Mouse (Mus musculus): ENCODE data around the gene Nt5c2. TPM values are rescaled to one million over a fixed set of nuclear protein-coding genes. Genes with fewer than 3 reads are reported as not detected.

Gene Nt5c2
- total RNA-seq, 2 experiments from 2014 or later: 73.7 to 82.1 TPM

DNA sequence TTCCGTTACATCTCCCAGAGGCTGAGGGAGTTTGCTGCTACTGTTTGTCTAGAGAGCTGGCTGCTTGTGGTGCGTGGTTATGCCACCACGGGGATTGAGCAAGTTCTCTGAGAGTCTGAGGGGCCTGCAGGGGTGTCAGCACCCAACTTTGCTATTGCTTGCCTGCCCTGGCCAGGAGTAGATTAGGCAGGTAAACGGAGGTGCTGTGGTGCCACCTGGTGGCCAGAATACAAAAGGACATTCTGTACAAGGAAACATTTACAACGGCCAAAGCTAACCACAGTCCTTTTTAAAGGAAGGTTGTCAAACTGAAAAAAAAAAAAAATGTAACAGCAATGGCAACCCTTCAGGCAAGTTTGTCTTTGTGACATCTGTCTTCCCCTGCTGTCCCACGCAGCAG is 145.4 kb downstream of the Nt5c2 start:
- peak; percentile 81 to 82 for DNase-seq (ENCODE audit: extremely low spot score in 1 of 2, low spot score in 2 of 2)
- intact Hi-C loops (cut with DNase I): loop anchor here (1.0 to 5.0 kb wide), 3 partner anchors 108 to 199 kb away; partner anchors contain the start of genes Borcs7 and Cnnm2
- Histone ChIP-seq H3K4me3 (no peak overlapping the region), H3K27ac (no peak overlapping the region)
- peak; percentile 89 for TF ChIP-seq CTCF (IDR thresholded peaks at IDR 0.05)

DNA sequence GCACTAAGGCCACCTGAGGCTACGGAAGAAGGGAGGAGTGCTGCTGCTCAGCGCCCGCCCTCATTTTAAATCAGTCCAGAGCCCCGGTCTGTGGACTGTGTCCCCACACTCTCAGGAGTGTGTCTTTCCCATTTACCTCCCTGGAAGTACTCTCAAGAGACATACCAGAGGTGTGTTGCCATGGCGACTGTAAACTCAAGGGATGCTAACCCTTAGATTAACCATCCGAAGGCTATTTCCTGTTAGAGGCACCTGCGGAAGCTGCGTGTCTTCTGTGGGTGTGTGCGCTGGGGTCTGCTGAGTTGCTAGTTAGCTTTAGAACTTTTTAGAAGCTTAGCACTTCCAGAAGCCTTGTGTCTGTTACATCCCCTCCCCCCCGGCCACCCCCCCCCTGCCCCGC is 145.9 kb downstream of the Nt5c2 start:
- no peak overlapping the region for H3K27ac ChIP-seq
- intact Hi-C loops (cut with DNase I): loop anchor here (1.0 to 5.0 kb wide), 3 partner anchors 108 to 198 kb away; partner anchors contain the start of genes Borcs7 and Cnnm2
- DNase-seq (ENCODE audit: extremely low spot score in 1 of 2, low spot score in 2 of 2): no peak
- no peak overlapping the region for H3K4me3 ChIP-seq
- TF ChIP-seq CTCF (IDR thresholded peaks at IDR 0.05): no peak

DNA sequence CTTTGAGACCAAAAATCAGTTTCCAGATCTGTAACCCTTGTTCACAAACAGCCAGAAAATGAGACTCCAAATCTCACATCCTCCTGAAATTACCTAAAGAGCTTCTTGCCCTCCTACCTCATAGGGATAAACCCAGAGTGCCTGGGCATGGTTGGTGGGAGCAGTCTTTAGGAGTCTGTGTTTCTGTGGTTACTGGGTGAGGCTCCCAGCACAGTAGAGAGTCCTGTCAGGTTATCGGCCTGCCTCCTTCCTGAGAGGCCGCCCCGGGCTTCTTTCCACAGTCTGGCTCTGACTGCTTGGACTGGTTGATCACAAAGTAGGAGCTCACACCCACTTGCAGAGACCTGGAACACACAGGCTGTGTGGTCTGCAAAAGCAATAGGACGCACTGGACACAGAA is 149.6 kb downstream of the Nt5c2 start:
- Histone ChIP-seq H3K4me3 (no peak overlapping the region), H3K27ac (no peak overlapping the region)
- intact Hi-C loops (cut with DNase I): loop anchor here (5.0 kb wide), 1 partner anchor 178 kb away; the partner anchor contains the start of gene Borcs7
- DNase-seq (ENCODE audit: extremely low spot score in 1 of 2, low spot score in 2 of 2): no peak
- TF ChIP-seq CTCF (IDR thresholded peaks at IDR 0.05): no peak

DNA sequence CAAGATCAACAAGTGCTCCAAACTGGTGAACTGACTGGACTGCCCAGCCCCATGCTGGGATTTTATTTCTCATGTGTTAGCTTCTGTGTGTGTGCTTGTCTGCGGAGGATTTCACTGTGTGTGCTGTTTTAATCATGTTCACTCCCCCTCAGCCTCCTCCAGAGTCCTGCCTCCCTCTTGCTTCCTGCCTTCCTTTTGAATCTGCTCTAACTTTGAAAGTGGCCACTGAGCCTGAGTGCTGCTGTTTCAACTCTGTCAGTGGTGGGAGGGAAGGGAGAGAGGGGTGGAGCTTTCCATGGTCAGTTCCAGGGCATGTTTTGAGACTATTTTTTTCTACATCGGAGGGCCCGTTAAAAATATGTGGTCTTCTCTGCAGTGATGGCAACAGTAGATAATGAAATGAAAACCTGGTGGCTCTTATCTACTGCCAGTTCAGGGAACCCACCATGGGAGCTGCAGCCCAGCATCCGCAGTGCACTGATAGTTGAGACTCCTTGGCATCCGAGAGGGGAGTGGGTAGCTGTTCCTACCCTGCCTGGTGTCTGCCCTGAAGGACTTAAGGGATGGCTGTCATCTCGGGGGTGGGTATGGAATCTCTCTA is 150.1 kb downstream of the Nt5c2 start:
- Histone ChIP-seq H3K4me3 (no peak overlapping the region), H3K27ac (no peak overlapping the region)
- no peak for TF ChIP-seq CTCF (IDR thresholded peaks at IDR 0.05)
- intact Hi-C loops (cut with DNase I): loop anchor here (5.0 kb wide), 1 partner anchor 178 kb away; the partner anchor contains the start of gene Borcs7
- no peak for DNase-seq (ENCODE audit: extremely low spot score in 1 of 2, low spot score in 2 of 2)

DNA sequence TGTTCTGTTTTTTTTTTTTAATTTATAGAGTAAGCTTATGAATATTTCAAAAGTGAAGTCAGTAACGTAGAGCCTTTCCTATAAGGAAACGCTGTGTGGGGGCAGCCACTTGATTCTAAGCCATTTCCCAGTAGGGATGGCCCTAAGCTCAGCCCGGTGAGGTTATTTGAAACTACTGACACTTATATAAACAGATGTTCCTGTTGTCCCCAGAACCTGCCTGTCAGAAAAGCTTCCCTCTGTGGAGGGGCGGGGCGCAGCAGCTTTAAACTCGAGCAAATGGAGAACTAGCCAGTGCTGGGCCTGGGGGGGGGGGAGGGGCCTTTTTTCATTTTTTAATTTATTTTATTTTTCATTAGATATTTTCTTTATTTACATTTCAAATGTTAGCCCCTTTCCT is 150.9 kb downstream of the Nt5c2 start:
- intact Hi-C loops (cut with DNase I): no loop called here
- Histone ChIP-seq H3K27ac (no peak overlapping the region), H3K4me3 (no peak overlapping the region)
- no peak for DNase-seq (ENCODE audit: extremely low spot score in 1 of 2, low spot score in 2 of 2)
- no peak for TF ChIP-seq CTCF (IDR thresholded peaks at IDR 0.05)

DNA sequence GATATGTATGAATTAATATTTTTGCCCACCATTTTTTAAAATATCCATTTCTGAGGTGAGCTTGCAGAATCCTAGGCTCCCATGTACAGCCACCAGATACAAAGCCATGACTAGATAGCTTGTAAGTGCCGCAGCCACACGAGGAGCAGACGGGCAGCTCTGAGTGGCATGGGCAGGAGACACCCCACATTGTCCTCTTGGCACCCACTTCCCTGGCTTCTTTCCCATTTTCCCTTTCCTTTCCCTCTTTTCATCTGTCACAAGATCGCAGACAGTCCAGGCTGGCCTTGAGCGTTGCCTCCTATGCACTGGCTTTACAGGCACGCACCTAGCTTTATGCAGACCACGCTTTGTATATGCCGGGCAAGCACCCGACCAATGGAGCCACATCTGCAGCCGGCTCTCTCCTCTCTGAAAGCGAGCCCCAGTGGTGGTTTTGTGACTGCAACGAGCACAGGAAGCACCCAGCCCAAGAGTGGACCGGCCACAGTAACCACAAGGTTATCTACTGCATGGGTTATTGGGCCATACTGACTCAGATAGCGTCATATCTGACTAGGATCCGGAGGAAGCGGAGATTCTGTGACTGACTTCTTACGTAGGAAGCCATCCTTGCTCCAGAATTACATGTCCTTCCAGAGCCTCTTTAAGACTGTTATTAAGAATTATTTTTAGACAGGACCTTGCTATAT is 151.6 kb downstream of the Nt5c2 start:
- TF ChIP-seq CTCF (IDR thresholded peaks at IDR 0.05): no peak

DNA sequence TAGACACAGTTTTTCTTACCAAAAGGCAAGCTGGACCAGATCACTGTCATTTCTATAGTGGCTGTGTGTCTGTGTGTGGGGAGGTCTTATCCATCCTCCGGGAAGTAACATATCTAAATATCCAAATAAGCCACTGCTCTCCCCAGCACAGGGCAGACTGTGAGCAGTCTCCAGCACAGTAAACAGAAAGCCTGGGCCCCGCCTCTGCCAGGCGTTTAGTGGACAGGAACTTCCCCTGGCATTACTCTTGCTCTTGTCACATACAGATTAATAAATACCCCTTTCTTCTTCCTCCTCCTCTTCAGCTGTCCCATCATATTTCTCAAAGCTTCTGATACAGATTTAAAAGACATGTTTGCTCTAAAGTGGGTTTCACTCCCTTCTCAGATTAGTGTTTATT is 152.4 kb downstream of the Nt5c2 start:
- no peak overlapping the region for H3K4me3 ChIP-seq
- TF ChIP-seq CTCF (IDR thresholded peaks at IDR 0.05): no peak
- H3K27ac ChIP-seq: no peak overlapping the region
- DNase-seq (ENCODE audit: extremely low spot score in 1 of 2, low spot score in 2 of 2): no peak
- intact Hi-C loops (cut with DNase I): no loop called here

More for the DNA sequence above, 151.6 kb downstream of the Nt5c2 start:
- no peak overlapping the region for H3K27ac ChIP-seq
- no peak for DNase-seq (ENCODE audit: extremely low spot score in 1 of 2, low spot score in 2 of 2)
- intact Hi-C loops (cut with DNase I): no loop called here
- no peak overlapping the region for H3K4me3 ChIP-seq

DNA sequence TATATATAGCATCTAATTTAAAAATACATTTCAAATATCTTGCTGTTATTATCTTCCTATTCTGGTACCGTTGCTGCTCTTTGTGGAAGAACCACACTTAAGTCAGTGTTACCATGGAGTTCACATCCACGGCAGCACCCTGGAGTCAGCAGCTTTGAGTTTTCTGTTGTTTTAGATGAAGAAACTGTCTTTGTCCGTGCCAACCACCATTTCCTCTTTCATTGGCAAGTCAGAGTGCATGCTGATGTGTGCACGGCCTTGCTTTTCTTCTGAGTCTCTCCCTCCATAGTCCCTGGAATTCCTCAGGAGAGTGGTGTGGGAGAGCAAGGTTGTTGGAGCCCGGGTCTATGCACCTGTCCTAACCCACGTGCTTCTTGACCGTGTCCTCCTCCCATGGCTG is 156.8 kb downstream of the Nt5c2 start:
- H3K4me3 ChIP-seq: no peak overlapping the region
- no peak for DNase-seq (ENCODE audit: extremely low spot score in 1 of 2, low spot score in 2 of 2)
- intact Hi-C loops (cut with DNase I): no loop called here
- TF ChIP-seq CTCF (IDR thresholded peaks at IDR 0.05): no peak
- H3K27ac ChIP-seq: no peak overlapping the region

DNA sequence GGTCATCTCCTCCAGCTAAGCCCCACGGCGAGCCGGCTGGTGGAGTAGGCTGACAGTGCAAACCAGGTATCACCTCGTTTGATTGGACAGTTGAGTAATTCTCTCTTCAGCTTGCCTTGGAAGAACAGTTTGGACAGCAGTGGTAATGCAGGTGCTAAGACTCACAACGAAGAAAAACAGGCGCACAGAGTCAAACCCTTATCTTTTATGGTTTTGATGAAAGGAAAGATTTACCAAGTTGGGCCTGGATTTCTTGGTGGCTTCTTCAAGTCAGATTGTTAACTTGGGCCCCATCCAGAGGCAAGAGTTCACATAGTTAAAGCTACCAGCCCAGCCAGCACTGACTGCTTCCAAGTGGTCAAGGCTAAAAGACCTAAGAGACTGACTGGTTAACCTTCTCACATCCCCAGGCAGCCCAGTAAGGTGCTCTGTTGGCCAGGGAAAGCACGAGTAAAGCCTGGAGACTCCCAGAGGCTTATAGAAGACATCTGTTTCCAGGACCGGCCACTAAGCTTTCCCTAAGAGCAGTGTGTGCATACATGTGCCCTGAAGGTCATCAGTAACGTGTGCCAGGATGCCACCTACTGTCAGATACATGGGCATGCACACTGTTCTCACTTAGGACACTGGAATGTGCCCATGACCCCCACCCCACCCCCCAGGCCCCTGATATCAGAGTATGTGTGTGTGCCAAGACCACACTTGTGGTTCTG is 157.5 kb downstream of the Nt5c2 start:
- peak; percentile 47 for TF ChIP-seq CTCF (IDR thresholded peaks at IDR 0.05)
- DNase-seq (ENCODE audit: extremely low spot score in 1 of 2, low spot score in 2 of 2): no peak
- no peak overlapping the region for H3K4me3 ChIP-seq
- no peak overlapping the region for H3K27ac ChIP-seq
- intact Hi-C loops (cut with DNase I): no loop called here

DNA sequence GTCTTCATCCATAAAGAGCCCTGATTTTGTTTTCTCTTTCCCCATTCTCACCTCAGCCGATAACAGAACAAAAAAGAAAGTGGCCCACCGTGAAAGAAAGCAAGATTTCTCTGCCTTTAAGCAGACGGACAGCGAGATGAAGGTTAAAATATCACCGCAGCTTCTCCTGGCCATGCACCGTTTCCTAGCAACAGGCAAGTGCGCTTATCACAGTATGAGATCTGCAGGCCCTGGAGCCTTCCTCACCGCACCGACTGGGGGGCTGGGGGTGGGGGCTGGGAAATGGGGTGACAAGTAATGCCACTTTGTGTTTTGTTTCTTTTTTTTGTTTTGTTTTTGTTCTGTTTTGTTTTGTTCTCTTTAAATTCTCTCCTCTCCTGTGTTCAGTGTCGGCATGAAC is 158.2 kb downstream of the Nt5c2 start:
- Histone ChIP-seq H3K27ac (no peak overlapping the region), H3K4me3 (no peak overlapping the region)
- TF ChIP-seq CTCF (IDR thresholded peaks at IDR 0.05): no peak
- intact Hi-C loops (cut with DNase I): no loop called here
- no peak for DNase-seq (ENCODE audit: extremely low spot score in 1 of 2, low spot score in 2 of 2)

DNA sequence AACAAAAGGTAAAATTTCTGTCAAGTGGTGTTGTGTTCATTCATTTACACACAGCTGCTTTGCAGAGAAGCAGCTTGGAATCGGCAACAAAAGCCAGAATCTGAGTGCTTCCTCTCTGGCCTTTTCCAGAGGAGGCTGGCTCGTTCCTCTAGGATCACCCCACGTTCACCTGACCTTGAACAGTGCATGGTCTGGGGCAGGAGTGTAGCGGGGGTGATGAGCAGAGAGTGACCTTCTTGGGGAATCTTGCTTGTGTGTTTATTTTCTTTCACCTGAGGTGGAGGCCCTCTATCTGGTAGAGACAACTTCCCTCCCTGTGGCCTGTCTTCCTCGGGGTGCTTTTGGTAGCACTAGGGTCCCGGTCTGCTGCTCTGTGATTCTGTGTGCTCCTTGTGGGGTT is 158.7 kb downstream of the Nt5c2 start:
- no peak for TF ChIP-seq CTCF (IDR thresholded peaks at IDR 0.05)
- Histone ChIP-seq H3K4me3 (no peak overlapping the region), H3K27ac (no peak overlapping the region)
- no peak for DNase-seq (ENCODE audit: extremely low spot score in 1 of 2, low spot score in 2 of 2)
- intact Hi-C loops (cut with DNase I): no loop called here

DNA sequence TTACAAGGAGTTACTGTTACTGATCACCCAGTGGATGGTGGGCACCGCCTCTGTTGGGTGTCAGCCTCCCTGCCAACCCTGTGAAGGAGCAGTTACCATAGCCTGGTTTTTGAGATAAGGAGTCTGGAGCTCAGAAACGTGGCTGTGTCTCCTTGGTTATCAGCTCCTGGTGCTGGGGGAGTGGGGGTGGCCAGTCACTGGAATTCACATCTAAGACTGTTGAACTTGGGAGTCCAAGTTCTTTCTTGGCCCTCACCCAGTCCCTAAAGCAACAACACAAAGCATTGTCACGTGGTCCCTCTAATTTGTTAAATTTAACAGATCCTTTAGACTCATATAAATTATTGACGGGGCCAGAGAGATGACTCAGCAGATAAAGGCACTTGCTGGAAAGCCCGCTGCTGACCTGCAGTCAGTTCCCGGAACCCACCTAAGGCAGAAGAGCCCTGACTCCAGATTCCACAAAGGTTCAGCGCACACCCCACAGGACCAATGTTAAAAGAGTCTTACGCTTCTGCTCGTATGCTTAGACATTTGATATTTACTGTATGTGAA is 165.4 kb downstream of the Nt5c2 start:
- TF ChIP-seq CTCF (IDR thresholded peaks at IDR 0.05): no peak
- no peak for DNase-seq (ENCODE audit: extremely low spot score in 1 of 2, low spot score in 2 of 2)
- no peak overlapping the region for H3K27ac ChIP-seq
- H3K4me3 ChIP-seq: no peak overlapping the region
- intact Hi-C loops (cut with DNase I): no loop called here

Measured in left cerebral cortex, adult 2 months (tissue).